Mouse (Mus musculus) midbrain, embryonic 16.5 days (tissue): Measurements from ENCODE around the gene Cers1. TPM values are rescaled to one million over a fixed set of nuclear protein-coding genes. Genes with fewer than 3 reads are reported as not detected.

Experiments used
- ATAC-seq: fragments of 200-750 bp; cut with Nextera tagmentation; 2 replicates; pipeline ENCODE4 v1.8.0; 2017; ENCODE audit warnings: moderate TSS enrichment
- H3K27ac ChIP-seq: fragments of 300-500 bp; sonication (generic); 2 replicates; pipeline ENCODE4 v1.5.1; 2014; ENCODE audit warnings: mild to moderate bottlenecking, low read length, mixed read lengths
- H3K27me3 ChIP-seq: fragments of 300-500 bp; sonication (generic); 2 replicates; pipeline ENCODE4 v1.6.1; 2014; ENCODE audit warnings: low read depth, low read length, mixed read lengths; ENCODE audit not compliant: control insufficient read depth, insufficient read depth
- H3K36me3 ChIP-seq: fragments of 300-500 bp; sonication (generic); 2 replicates; pipeline ENCODE4 v1.6.1; 2014; ENCODE audit warnings: mild to moderate bottlenecking, low read length, moderate library complexity, mixed read lengths; ENCODE audit not compliant: control insufficient read depth, insufficient read depth
- H3K4me1 ChIP-seq: fragments of 300-500 bp; sonication (generic); 2 replicates; pipeline ENCODE4 v1.6.1; 2014; ENCODE audit warnings: mild to moderate bottlenecking, low read length, mixed read lengths; ENCODE audit not compliant: control insufficient read depth, insufficient read depth
- H3K4me2 ChIP-seq: fragments of 300-500 bp; sonication (generic); 2 replicates; pipeline ENCODE4 v1.6.1; 2014; ENCODE audit warnings: mild to moderate bottlenecking, low read length, mixed read lengths
- H3K4me3 ChIP-seq: fragments of 300-500 bp; sonication (generic); 2 replicates; pipeline ENCODE4 v1.5.1; 2014; ENCODE audit warnings: low read depth, mild to moderate bottlenecking, low read length, moderate library complexity, mixed read lengths
- H3K9ac ChIP-seq: fragments of 300-500 bp; sonication (generic); 2 replicates; pipeline ENCODE4 v1.6.1; 2014; ENCODE audit warnings: low read depth, low read length, mixed read lengths
- H3K9me3 ChIP-seq: fragments of 300-500 bp; sonication (generic); replicated peaks from 2 replicates; pipeline ENCODE4 v1.6.1; 2014; ENCODE audit warnings: mild to moderate bottlenecking, low read length, mixed read lengths; ENCODE audit not compliant: control insufficient read depth, poor library complexity, severe bottlenecking
- WGBS: fragments of 180-500 bp; shearing (Covaris S2); extraction: QIAGEN DNeasy Blood & Tissue Kit; methylation state at CpG from one replicate; pipeline ENCODE4 v1.1.7; 2014; 5-methylcytosine and 5-hydroxymethylcytosine counted together
- polyA plus RNA-seq: library from polyadenylated mRNA; unstranded; fragments of >200 nt; fragmentation: Nextera tagmentation; extraction: Ambion mirVana; gene quantifications from 2 replicates; pipeline ENCODE4 v1.2.1, GENCODE M21; 2015

Gene Cers1
- polyA plus RNA-seq, 1 experiment from 2014 or later = 42.1 TPM

- H3K4me3 ChIP-seq = no peak overlapping the region
- peaks cover 13% of the 10 kb centered on the region for H3K4me1 ChIP-seq
- no peak for ATAC-seq
- no peaks in the 10 kb centered on the region for H3K9me3 ChIP-seq
- H3K27me3 ChIP-seq = no peaks in the 10 kb centered on the region
- peaks cover 1% of the 10 kb centered on the region; the same call in 1 of the 2 replicates for H3K36me3 ChIP-seq
- no peak overlapping the region for H3K9ac ChIP-seq
- H3K27ac ChIP-seq = no peak overlapping the region
- H3K4me2 ChIP-seq = no peak overlapping the region
- WGBS = 32% methylated on average over 3 of the region's 3 CpGs
Measured at GRCm38 (mm10) chr8:70281001-70281400, 34.6 kb upstream of the Cers1 start.

- peak within 1 kb of the TSS; percentile 82 for H3K9ac ChIP-seq
- WGBS = 1% methylated on average over 35 of the region's 36 CpGs
- peak within 1 kb of the TSS; percentile 84 for H3K4me2 ChIP-seq
- H3K4me1 ChIP-seq = peaks cover 13% of the 10 kb centered on the region
- peak within 1 kb of the TSS; percentile 50 for H3K27ac ChIP-seq
- peaks cover 11% of the 10 kb centered on the region; the same call in 1 of the 2 replicates for H3K36me3 ChIP-seq
- peak within 1 kb of the TSS; percentile 66 for H3K4me3 ChIP-seq
- ATAC-seq = peak; percentile 85
- no peaks in the 10 kb centered on the region for H3K27me3 ChIP-seq
- no peaks in the 10 kb centered on the region for H3K9me3 ChIP-seq
Measured at GRCm38 (mm10) chr8:70282603-70283135, 32.9 kb upstream of the Cers1 start, which contains the start of gene Homer3. Homer3 (plus strand) TSS chr8:70282827.

GRCm38 (mm10) chr8:70283136-70284077, 32.2 kb upstream of the Cers1 start:
- peak overlapping the region; percentile 84 for H3K4me2 ChIP-seq
- peaks cover 13% of the 10 kb centered on the region for H3K4me1 ChIP-seq
- peak; percentile 63 for ATAC-seq
- H3K36me3 ChIP-seq = peaks cover 12% of the 10 kb centered on the region; the same call in 1 of the 2 replicates
- WGBS = 1% methylated on average over 55 of the region's 55 CpGs
- H3K9ac ChIP-seq = peak overlapping the region; percentile 82
- no peaks in the 10 kb centered on the region for H3K27me3 ChIP-seq
- H3K27ac ChIP-seq = peak overlapping the region; percentile 50
- peak overlapping the region; percentile 66 for H3K4me3 ChIP-seq
- H3K9me3 ChIP-seq = no peaks in the 10 kb centered on the region

GRCm38 (mm10) chr8:70284421-70284820, 31.2 kb upstream of the Cers1 start:
- 59% methylated on average over 5 of the region's 5 CpGs for whole genome bisulfite sequencing
- Histone ChIP-seq H3K9ac (no peak overlapping the region), H3K36me3 (peaks cover 12% of the 10 kb centered on the region; the same call in 1 of the 2 replicates), H3K9me3 (no peaks in the 10 kb centered on the region), H3K4me1 (peaks cover 13% of the 10 kb centered on the region), H3K4me3 (no peak overlapping the region), H3K4me2 (peak overlapping the region; percentile 3; the same call in 1 of the 2 replicates), H3K27me3 (no peaks in the 10 kb centered on the region), H3K27ac (no peak overlapping the region)
- ATAC-seq = no peak

DNA sequence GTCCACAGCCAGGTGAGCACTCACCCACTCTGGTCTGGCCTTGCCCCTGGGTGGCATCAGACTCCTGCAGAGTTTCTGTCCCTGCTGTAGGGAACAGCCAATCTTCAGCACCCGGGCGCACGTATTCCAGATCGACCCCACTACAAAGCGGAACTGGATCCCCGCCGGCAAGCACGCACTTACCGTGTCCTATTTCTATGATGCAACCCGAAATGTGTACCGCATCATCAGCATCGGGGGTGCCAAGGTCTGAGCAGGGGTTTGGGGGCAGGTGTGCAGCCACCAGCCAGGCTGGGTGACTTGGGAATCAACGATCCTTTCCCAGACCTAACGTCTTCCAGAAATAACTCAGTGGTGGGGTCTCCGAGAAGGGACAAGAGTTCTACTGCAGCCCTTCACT, 30.3 kb upstream of the Cers1 start:
- peaks cover 12% of the 10 kb centered on the region; the same call in 1 of the 2 replicates for H3K36me3 ChIP-seq
- 97% methylated on average over 15 of the region's 15 CpGs for WGBS
- no peak overlapping the region for H3K4me3 ChIP-seq
- ATAC-seq = no peak
- no peak overlapping the region for H3K9ac ChIP-seq
- no peak overlapping the region for H3K27ac ChIP-seq
- H3K9me3 ChIP-seq = no peaks in the 10 kb centered on the region
- no peak overlapping the region for H3K4me2 ChIP-seq
- peaks cover 13% of the 10 kb centered on the region for H3K4me1 ChIP-seq
- no peaks in the 10 kb centered on the region for H3K27me3 ChIP-seq

- Histone ChIP-seq H3K9me3 (no peaks in the 10 kb centered on the region), H3K4me1 (peaks cover 13% of the 10 kb centered on the region), H3K27me3 (no peaks in the 10 kb centered on the region), H3K4me3 (no peak overlapping the region), H3K4me2 (no peak overlapping the region), H3K36me3 (peaks cover 16% of the 10 kb centered on the region), H3K27ac (no peak overlapping the region), H3K9ac (no peak overlapping the region)
- WGBS = 89% methylated on average over 8 of the region's 8 CpGs
- ATAC-seq = no peak
Measured at GRCm38 (mm10) chr8:70286737-70287136, 28.8 kb upstream of the Cers1 start.

- Histone ChIP-seq H3K36me3 (peaks cover 44% of the 10 kb centered on the region), H3K4me1 (no peaks in the 10 kb centered on the region), H3K9ac (no peak overlapping the region), H3K4me3 (no peak overlapping the region), H3K9me3 (no peaks in the 10 kb centered on the region), H3K4me2 (no peak overlapping the region), H3K27me3 (no peaks in the 10 kb centered on the region), H3K27ac (no peak overlapping the region)
- ATAC-seq = no peak
- 71% methylated on average over 5 of the region's 5 CpGs for WGBS
Measured at GRCm38 (mm10) chr8:70293988-70294405, 21.6 kb upstream of the Cers1 start.

DNA sequence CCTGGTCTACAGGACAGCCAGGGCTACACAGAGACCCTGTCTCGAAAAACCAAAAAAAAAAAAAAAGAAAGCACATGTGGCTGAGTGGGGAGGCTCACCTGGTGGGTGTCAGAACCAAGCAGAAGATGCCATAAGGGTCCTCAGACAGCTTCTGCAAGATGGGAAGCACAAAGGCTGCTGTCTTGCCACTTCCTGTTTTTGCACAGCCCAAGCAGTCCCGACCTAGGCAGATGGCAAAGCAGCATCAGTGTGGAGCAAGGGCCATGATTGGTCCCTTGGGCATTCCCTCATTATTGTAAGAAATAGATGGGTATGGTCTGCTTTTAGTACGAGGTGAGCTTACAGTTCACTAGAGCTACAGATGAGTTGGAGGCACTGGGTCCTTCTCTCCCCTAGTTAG, 14.7 kb upstream of the Cers1 start:
- no peak overlapping the region for H3K9ac ChIP-seq
- no peak overlapping the region for H3K27ac ChIP-seq
- no peak for ATAC-seq
- no peaks in the 10 kb centered on the region for H3K27me3 ChIP-seq
- no peaks in the 10 kb centered on the region for H3K9me3 ChIP-seq
- H3K4me2 ChIP-seq = no peak overlapping the region
- peaks cover 24% of the 10 kb centered on the region for H3K4me1 ChIP-seq
- WGBS = 81% methylated on average over 3 of the region's 3 CpGs
- peaks cover 24% of the 10 kb centered on the region for H3K36me3 ChIP-seq
- no peak overlapping the region for H3K4me3 ChIP-seq
